Mouse (Mus musculus): ENCODE data around the gene Zfp791.

GRCm38 (mm10) chr8:85113241-85113640, 9.7 kb downstream of the Zfp791 start:
- TF ChIP-seq CTCF (IDR thresholded peaks at IDR 0.05; ENCODE audit: extremely low read depth, insufficient read length, insufficient replicate concordance, low read depth, low read length) (no peak), POLR2A (IDR thresholded peaks at IDR 0.05; ENCODE audit: low read depth, low read length) (no peak)

Measured in small intestine, adult 2 months (tissue).